Mouse (Mus musculus) cortical plate, adult 2 months (tissue): ENCODE measurements around the gene Pawr. TPM values are rescaled to one million over a fixed set of nuclear protein-coding genes. Genes with fewer than 3 reads are reported as not detected.

Source experiments
- H3K27ac ChIP-seq: fragments of 200-500 bp; 2 replicates; pipeline ENCODE4 v1.5.1; 2012; ENCODE audit warnings: low read length, control low read depth, inconsistent platforms; ENCODE audit not compliant: insufficient read depth
- H3K4me1 ChIP-seq: fragments of 200-500 bp; 2 replicates; pipeline ENCODE4 v1.6.1; 2011; ENCODE audit warnings: low read length; ENCODE audit not compliant: control insufficient read depth, insufficient read depth
- H3K4me3 ChIP-seq: fragments of 200-500 bp; 2 replicates; pipeline ENCODE4 v1.5.1; 2011; ENCODE audit warnings: mild to moderate bottlenecking, low read length, control low read depth; ENCODE audit not compliant: insufficient read depth
- CTCF ChIP-seq: fragments of 200-500 bp; IDR thresholded peaks from 2 replicates; pipeline ENCODE4 v1.5.1; 2011; ENCODE audit warnings: mild to moderate bottlenecking, control low read depth, low read length; ENCODE audit not compliant: insufficient read depth; ENCODE audit errors: extremely low read depth
- POLR2A ChIP-seq: fragments of 200-500 bp; IDR thresholded peaks from 2 replicates; pipeline ENCODE4 v1.6.1; 2011; ENCODE audit warnings: mild to moderate bottlenecking, low read length, control low read depth; ENCODE audit not compliant: insufficient read depth; ENCODE audit errors: extremely low read depth
- polyA plus RNA-seq: library from polyadenylated mRNA; depleted of rRNA; stranded (reverse); fragments of >200 nt; gene quantifications from 2 replicates; pipeline ENCODE4 v1.2.3, GENCODE M21; 2012

Pawr gene
- polyA plus RNA-seq, 1 experiment, result 2.8 TPM

DNA sequence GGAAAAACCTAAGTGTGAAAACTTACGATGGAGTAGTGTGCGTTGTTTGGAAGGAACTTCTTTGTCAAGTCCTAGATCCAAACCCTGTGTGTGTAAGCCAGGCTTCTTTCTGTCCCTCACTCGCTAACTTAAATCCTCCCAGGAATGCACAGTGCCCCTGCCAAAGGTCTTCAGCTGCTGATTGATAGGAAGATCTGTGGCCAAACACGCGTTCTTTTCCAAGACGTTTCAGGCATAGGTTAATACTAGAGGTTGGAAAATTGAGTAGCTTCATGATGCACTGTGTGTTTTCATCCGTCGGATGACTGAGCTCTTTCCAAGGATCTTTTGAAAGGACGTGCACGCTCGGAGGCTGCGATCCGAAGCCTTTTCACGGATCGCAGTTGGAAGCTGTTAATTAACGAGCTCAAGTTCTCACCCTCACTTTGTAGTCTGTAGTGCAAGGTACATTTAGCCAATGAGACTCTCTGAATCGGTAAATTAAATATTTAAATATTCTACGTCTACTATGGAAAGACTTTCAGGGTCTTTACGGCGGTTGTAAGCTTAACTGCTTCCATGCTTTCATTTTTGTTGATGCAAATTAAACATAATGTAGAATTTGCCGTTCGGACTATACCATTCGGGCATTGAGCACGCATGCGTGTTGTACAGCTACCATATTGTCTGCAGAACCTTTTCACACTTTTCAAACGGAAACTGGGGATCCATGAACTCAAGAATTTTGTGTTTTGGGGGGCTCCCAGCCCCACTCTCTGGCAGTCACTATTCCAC, 33.2 kb downstream of the Pawr start:
- peak overlapping the region; percentile 33 for H3K4me3 ChIP-seq
- H3K4me1 ChIP-seq, result peaks cover 1% of the 10 kb centered on the region; the same call in 1 of the 2 replicates
- H3K27ac ChIP-seq, result no peak overlapping the region
- TF ChIP-seq POLR2A (no peak), CTCF (no peak)

- no peak overlapping the region for H3K27ac ChIP-seq
- peaks cover 1% of the 10 kb centered on the region; the same call in 1 of the 2 replicates for H3K4me1 ChIP-seq
- no peak overlapping the region for H3K4me3 ChIP-seq
- TF ChIP-seq POLR2A (no peak), CTCF (no peak)
Measured at GRCm38 (mm10) chr10:108366251-108366650, 34.3 kb downstream of the Pawr start.

- TF ChIP-seq POLR2A (no peak), CTCF (no peak)
- no peak overlapping the region for H3K4me3 ChIP-seq
- no peak overlapping the region for H3K27ac ChIP-seq
- H3K4me1 ChIP-seq, result peaks cover 1% of the 10 kb centered on the region; the same call in 1 of the 2 replicates
Measured at GRCm38 (mm10) chr10:108368358-108368757, 36.4 kb downstream of the Pawr start.

- no peak overlapping the region for H3K4me3 ChIP-seq
- TF ChIP-seq POLR2A, result no peak
Measured at GRCm38 (mm10) chr10:108372258-108372657, 40.3 kb downstream of the Pawr start.

GRCm38 (mm10) chr10:108372858-108373257, 40.9 kb downstream of the Pawr start:
- Histone ChIP-seq H3K4me3 (no peak overlapping the region), H3K4me1 (no peaks in the 10 kb centered on the region), H3K27ac (no peak overlapping the region)
- TF ChIP-seq CTCF (no peak), POLR2A (no peak)

More at GRCm38 (mm10) chr10:108372258-108372657, 40.3 kb downstream of the Pawr start:
- no peaks in the 10 kb centered on the region for H3K4me1 ChIP-seq
- H3K27ac ChIP-seq, result no peak overlapping the region

- H3K27ac ChIP-seq, result no peak overlapping the region
- H3K4me3 ChIP-seq, result no peak overlapping the region
- H3K4me1 ChIP-seq, result no peaks in the 10 kb centered on the region
- TF ChIP-seq POLR2A (no peak), CTCF (no peak)
Measured at GRCm38 (mm10) chr10:108375796-108376195, 43.9 kb downstream of the Pawr start.

DNA sequence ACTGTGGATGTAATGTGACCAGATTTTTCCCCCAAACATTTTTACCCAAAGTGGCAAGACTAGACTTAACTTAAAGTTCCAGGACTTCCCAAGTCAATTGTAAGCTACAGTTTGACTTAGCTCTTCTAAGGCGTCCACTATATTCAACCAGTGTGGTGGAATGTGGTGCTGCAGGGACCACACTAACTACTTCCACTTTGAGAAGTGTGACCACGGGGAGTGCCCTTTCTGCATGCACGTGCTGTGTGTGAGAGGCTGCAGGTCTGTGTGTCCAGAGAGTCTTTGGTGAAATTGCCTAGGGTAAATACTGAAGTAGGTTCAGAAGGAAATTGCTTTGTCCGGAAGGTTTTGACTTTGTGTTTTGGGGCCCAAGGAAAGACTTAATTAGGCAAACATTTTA, 44.4 kb downstream of the Pawr start:
- H3K27ac ChIP-seq, result no peak overlapping the region
- no peak overlapping the region for H3K4me3 ChIP-seq
- no peaks in the 10 kb centered on the region for H3K4me1 ChIP-seq
- TF ChIP-seq CTCF (no peak), POLR2A (no peak)

- no peak overlapping the region for H3K27ac ChIP-seq
- TF ChIP-seq CTCF (no peak), POLR2A (no peak)
- no peaks in the 10 kb centered on the region for H3K4me1 ChIP-seq
- H3K4me3 ChIP-seq, result no peak overlapping the region
Measured at GRCm38 (mm10) chr10:108377369-108377768, 45.4 kb downstream of the Pawr start.

DNA sequence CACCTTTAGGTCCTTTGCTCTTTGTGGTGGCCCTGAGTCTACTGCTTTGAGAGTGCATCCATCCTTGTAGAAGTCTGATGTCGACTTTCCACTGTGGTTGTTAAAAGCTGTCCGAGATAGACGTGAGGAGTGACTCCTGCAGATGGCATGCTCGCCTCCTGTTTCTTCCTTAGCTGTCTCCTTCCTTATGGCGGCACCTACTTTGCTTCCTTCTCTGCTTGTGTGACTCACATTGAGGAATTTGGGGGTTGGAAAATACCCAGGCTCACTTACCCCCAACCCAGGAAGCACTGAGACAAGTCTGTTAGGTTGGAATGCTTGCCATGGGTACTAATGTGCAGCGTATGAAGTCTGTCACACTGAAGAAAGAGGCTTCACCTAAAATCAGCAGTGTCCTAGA, 46.1 kb downstream of the Pawr start:
- H3K4me3 ChIP-seq, result no peak overlapping the region
- H3K4me1 ChIP-seq, result no peaks in the 10 kb centered on the region
- no peak overlapping the region for H3K27ac ChIP-seq
- TF ChIP-seq CTCF (no peak), POLR2A (no peak)

GRCm38 (mm10) chr10:108378479-108378878, 46.6 kb downstream of the Pawr start:
- TF ChIP-seq CTCF (no peak), POLR2A (no peak)
- Histone ChIP-seq H3K4me3 (no peak overlapping the region), H3K4me1 (no peaks in the 10 kb centered on the region), H3K27ac (no peak overlapping the region)
